Mouse (Mus musculus) adrenal gland, postnatal 10 days (tissue): ENCODE measurements around the gene Dnajc9. TPM values are rescaled to one million over a fixed set of nuclear protein-coding genes. Genes with fewer than 3 reads are reported as not detected.
A peak's percentile ranks its signal among the peaks of the same experiment; 100 is the strongest.

Experiments
- DNase-seq: peaks from one replicate; pipeline ENCODE4 v3.0.0; 2021; ENCODE audit warnings: mixed read lengths
- total RNA-seq, 2 experiments: library from RNA; stranded (reverse); gene quantifications; 2 replicates each; pipeline ENCODE4 v1.2.3; 2021

Dnajc9 gene
- total RNA-seq, 2 experiments from 2014 or later = 33.7 to 36.6 TPM

DNA sequence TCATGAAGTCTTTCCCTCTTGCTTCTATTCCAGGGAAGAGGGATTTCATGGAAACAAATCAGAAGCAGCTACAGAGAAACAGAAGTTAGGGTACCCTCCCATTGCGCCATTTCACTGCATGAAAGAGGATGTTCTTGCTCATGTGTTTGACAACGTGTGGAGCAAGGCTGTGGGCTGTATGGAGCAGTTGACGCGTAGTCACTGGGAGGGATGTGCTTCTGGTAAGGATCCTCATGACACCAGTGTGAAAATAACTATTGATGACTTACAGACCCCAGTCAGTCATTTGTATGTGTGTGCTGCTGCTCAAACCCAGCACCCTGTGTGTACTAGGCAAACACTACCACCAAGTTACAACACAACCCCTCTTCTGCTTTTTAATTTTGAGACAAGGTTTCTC lies 25.5 kb downstream of the Dnajc9 start:
- DNase-seq = no peak

DNA sequence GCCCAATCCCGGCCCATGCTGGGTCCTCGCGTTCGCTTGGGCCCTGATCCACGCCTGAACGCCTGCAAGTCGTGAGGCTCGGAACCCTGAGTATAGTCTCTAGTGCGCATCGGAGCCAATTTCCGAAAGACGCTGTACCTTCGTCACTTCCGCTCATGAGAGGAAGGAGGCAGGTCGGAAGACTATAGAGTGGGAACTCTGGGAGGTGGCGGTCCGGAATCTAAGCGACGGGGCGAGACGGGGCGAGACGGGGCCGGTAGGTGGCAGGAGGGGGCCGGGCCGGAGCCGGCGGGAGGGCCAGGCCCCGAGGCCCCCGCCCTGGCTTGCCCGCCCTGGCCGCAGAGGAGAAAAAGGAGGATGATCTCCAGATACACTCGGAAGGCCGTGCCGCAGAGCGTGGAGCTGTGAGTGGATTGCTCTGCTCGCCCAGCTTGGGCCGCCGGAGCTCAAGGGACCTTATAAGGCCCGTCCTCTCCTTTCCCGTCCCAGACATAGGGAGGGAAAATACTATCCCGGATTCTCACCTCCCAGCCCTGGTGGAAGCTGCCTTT lies 40.6 kb downstream of the Dnajc9 start, which contains the start of the genes Ecd and Fam149b:
Ecd (minus strand) TSS at position 131 of the 551 bp plus-strand sequence.
Fam149b (plus strand) TSS at position 172 of the 551 bp plus-strand sequence.
- DNase-seq = peak; percentile 95

DNA sequence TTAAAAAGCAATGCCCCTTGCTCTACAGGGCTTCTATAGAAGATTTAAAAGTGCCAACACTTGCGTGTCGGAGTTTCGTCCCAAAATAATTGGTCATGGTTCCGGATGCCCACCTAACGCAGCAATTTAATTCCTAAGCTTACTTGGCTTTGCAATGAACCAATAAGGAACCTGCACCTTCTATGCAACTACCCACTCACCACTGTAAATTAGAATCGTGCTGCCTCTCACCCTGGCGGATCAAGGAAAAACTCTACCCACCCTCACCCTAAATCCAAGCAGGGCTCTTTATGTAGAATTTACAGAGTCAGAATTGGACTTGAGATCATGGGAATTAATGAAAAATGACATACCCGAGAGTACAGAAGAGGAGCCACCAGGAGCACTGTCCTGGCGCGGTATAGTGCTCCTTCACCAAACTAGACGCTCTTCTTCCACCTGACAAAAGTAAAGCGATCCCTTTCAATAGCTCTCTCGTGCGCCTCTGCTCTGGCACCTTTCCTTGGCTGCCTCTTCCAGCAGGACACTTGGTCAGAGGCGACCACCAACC lies 41.2 kb downstream of the Dnajc9 start:
- no peak for DNase-seq

DNA sequence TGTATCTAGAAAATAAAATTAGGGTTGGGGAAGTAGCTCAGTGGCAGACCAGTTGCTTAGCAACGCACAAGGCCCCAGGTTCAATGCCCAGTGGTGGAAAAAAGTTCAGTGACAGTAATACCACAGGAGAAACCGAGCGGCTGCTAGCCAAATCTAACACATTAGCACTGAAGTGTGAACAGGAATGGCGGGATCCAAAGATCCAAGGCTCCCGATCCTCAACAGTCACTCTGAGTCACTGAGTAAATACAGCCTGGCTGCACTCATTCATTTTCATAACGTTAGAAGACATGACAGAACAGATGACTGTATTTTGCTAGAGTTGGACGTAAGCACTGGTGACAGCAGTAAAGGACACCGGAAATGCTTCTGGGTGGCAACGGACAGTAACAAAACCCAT lies 42.8 kb downstream of the Dnajc9 start:
- DNase-seq = no peak

DNA sequence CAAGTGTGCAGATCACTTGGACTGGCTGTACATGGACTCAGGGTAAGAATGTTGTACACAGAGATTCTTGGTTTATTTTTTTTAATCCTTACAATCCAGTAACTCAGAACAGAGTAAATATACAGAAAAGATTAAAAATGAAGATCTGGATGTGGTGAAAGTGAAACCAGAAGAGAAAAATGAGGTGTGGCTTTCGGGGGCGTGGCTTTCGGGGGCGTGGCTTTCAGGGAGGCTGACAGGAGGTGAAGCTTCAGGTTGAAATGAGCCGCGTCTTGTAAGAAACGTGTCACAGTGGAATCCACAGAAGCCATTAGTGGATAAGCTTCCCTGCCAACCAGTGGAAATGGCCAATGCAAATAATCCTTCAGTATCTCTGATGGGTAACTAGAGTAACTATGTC lies 47.8 kb downstream of the Dnajc9 start:
- no peak for DNase-seq

DNA sequence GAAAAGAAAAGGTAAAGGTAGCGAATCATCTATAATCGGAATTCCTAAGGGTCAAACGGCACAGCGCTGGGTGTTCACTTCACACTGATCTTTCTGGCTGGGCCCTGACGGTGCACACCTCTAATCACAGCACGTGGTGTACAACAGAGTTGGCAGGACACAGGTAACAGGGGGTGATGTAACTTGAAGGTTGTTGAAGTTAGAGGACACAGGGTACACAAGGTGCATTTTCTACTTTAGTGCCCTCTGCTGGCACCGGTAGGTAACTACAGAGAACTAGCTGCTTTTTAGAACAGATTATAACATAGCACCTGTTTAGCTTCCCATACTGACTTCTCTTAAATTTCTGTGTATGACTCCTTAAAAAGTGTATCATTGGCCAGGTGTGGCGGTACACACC lies 48.6 kb downstream of the Dnajc9 start:
- peak; percentile 25 for DNase-seq

DNA sequence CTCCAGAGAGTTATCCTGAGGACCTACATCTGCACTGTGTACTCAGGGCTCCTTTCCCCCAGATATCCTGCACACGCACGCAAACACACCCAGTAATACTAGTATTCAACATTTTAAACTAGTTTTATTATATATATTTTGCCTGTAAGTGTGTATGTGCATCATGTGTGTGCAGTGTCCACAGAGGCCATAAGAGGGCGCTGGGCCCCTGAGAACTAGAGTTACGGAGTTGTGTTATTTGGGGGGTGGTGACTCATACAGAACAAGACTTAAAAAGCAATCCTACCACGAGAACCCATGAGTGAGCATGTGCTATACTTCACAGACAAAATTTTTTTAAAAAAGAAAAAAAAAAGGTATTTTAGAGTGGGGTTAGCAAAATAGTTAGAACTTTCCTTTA lies 49.3 kb downstream of the Dnajc9 start:
- DNase-seq = no peak

Other genes starting within 250 kb of the Dnajc9 start
- gene Kcnk5, start 207.1 kb downstream of the Dnajc9 start, total RNA-seq = 1 to 10 TPM; 4.0 to 9.3 TPM
- not detected for gene Kcnk16, start 119.7 kb downstream of the Dnajc9 start, total RNA-seq
- gene Nudt13, start 94.2 kb downstream of the Dnajc9 start, total RNA-seq = 10 to 100 TPM; 43.4 to 52.3 TPM
- gene Ecd, start 40.8 kb downstream of the Dnajc9 start, total RNA-seq = 10 to 100 TPM; 38.8 to 42.3 TPM
- gene Fam149b, start 40.7 kb downstream of the Dnajc9 start, total RNA-seq = 10 to 100 TPM; 29.3 to 35.3 TPM
- 100 to 1,000 TPM in 1 of 2 experiments, 10 to 100 TPM in 1; 93.8 to 101 TPM for gene Mrps16, start 4.7 kb upstream of the Dnajc9 start, total RNA-seq
- gene Cfap70, start 63.3 kb upstream of the Dnajc9 start, total RNA-seq = 1 to 10 TPM; 1.9 to 2.7 TPM
- 10 to 100 TPM; 60.7 to 67.2 TPM for gene Anxa7, start 91.2 kb upstream of the Dnajc9 start, total RNA-seq
- gene Mss51, start 108.0 kb upstream of the Dnajc9 start, total RNA-seq = 1 to 10 TPM; 2.3 to 3.0 TPM
- 10 to 100 TPM; 65.9 to 86.4 TPM for gene Ppp3cb, start 157.7 kb upstream of the Dnajc9 start, total RNA-seq